Mouse (Mus musculus): ENCODE measurements at regions not wholly inside any gene's neighbourhood (a gene's known extent, or its start where the extent isn't known, plus 50 kb on each side); places are given as distances from the start of the nearest gene placed in this dataset.

GRCm38 (mm10) chr8:125367374-125367773 lies 202.2 kb downstream of the Sipa1l2 start:
- DNase-seq (ENCODE audit: low spot score in 2 of 2): no peak

- DNase-seq (ENCODE audit: low spot score in 2 of 2): no peak
Observed at GRCm38 (mm10) chr8:125365004-125365403, 204.6 kb downstream of the Sipa1l2 start.

- DNase-seq (ENCODE audit: low spot score in 2 of 2): no peak
Observed at GRCm38 (mm10) chr8:125359456-125359855, 210.2 kb downstream of the Sipa1l2 start.

GRCm38 (mm10) chr8:125357759-125358158 lies 211.8 kb downstream of the Sipa1l2 start:
- DNase-seq (ENCODE audit: low spot score in 2 of 2): no peak

GRCm38 (mm10) chr8:125355059-125355509 lies 214.5 kb downstream of the Sipa1l2 start:
- no peak for DNase-seq (ENCODE audit: low spot score in 2 of 2)

GRCm38 (mm10) chr8:125352276-125352675 lies 217.3 kb downstream of the Sipa1l2 start:
- no peak for DNase-seq (ENCODE audit: low spot score in 2 of 2)

- no peak for DNase-seq (ENCODE audit: low spot score in 2 of 2)
Observed at GRCm38 (mm10) chr8:125351486-125352032, 218.0 kb downstream of the Sipa1l2 start.

GRCm38 (mm10) chr8:125349290-125350025 lies 220.2 kb downstream of the Sipa1l2 start:
- DNase-seq (ENCODE audit: low spot score in 2 of 2): no peak

- DNase-seq (ENCODE audit: low spot score in 2 of 2): no peak
Observed at GRCm38 (mm10) chr8:125346182-125346581, 223.4 kb downstream of the Sipa1l2 start.

- DNase-seq (ENCODE audit: low spot score in 2 of 2): no peak
Observed at GRCm38 (mm10) chr8:125345571-125345970, 224.0 kb downstream of the Sipa1l2 start.

- peak; percentile 46 to 63 for DNase-seq (ENCODE audit: low spot score in 2 of 2)
Observed at GRCm38 (mm10) chr8:125343867-125344266, 225.7 kb downstream of the Sipa1l2 start.

GRCm38 (mm10) chr8:125342521-125342920 lies 227.1 kb downstream of the Sipa1l2 start:
- no peak for DNase-seq (ENCODE audit: low spot score in 2 of 2)

- DNase-seq (ENCODE audit: low spot score in 2 of 2): no peak
Observed at GRCm38 (mm10) chr8:125341606-125342005, 228.0 kb downstream of the Sipa1l2 start.

- DNase-seq (ENCODE audit: low spot score in 2 of 2): no peak
Observed at GRCm38 (mm10) chr8:125338222-125338621, 231.4 kb downstream of the Sipa1l2 start.

GRCm38 (mm10) chr8:125337444-125338077 lies 232.0 kb downstream of the Sipa1l2 start:
- DNase-seq (ENCODE audit: low spot score in 2 of 2): peak; percentile 6 to 35

GRCm38 (mm10) chr8:125336799-125337198 lies 232.8 kb downstream of the Sipa1l2 start:
- DNase-seq (ENCODE audit: low spot score in 2 of 2): peak; percentile 29 to 39

GRCm38 (mm10) chr8:125335575-125336370 lies 233.8 kb downstream of the Sipa1l2 start:
- DNase-seq (ENCODE audit: low spot score in 2 of 2): no peak

GRCm38 (mm10) chr8:125335171-125335570 lies 234.4 kb downstream of the Sipa1l2 start:
- no peak for DNase-seq (ENCODE audit: low spot score in 2 of 2)

GRCm38 (mm10) chr8:125330638-125331037 lies 239.0 kb downstream of the Sipa1l2 start:
- no peak for DNase-seq (ENCODE audit: low spot score in 2 of 2)

GRCm38 (mm10) chr8:125328650-125329049 lies 241.0 kb downstream of the Sipa1l2 start:
- no peak for DNase-seq (ENCODE audit: low spot score in 2 of 2)

GRCm38 (mm10) chr8:125327551-125328262 lies 241.9 kb downstream of the Sipa1l2 start:
- DNase-seq (ENCODE audit: low spot score in 2 of 2): no peak

Data from natural killer cell, adult 2 months (primary cell).